Mouse (Mus musculus): ENCODE measurements around the gene Dlg1. TPM values are rescaled to one million over a fixed set of nuclear protein-coding genes. Genes with fewer than 3 reads are reported as not detected.
"Not testable (repeated sequence)": the region's sequence is repeated elsewhere in the genome, so short reads cannot be mapped to it uniquely, and the experiment has no call there.

Gene Dlg1
- polyA plus RNA-seq, 1 experiment, result 24.6 TPM

GRCm38 (mm10) chr16:31697341-31697740 is 34.1 kb downstream of the Dlg1 start:
- TF ChIP-seq CTCF (conservative IDR thresholded peaks at IDR 0.05; ENCODE audit: insufficient read depth, insufficient read length, low read depth, low read length) (no peak), POLR2A (IDR thresholded peaks at IDR 0.05; ENCODE audit: low read depth, low read length) (no peak)
- peaks cover 5% of the 10 kb centered on the region; the same call in 1 of the 2 replicates for H3K4me1 ChIP-seq (ENCODE audit: control insufficient read depth, insufficient read depth, low read length)
- H3K27me3 ChIP-seq (replicated peaks; ENCODE audit: control insufficient read depth, insufficient read depth, low read length), result no peaks in the 10 kb centered on the region
- no peaks in the 10 kb centered on the region for H3K36me3 ChIP-seq (ENCODE audit: control insufficient read depth, insufficient read depth, low read length)
- no peak for DNase-seq
- no peak overlapping the region for H3K27ac ChIP-seq (ENCODE audit: insufficient read depth, low read depth, low read length)
- 85% methylated on average over 4 of the region's 4 CpGs for WGBS
- H3K4me3 ChIP-seq (ENCODE audit: insufficient read depth, low read depth, low read length), result no peak overlapping the region

GRCm38 (mm10) chr16:31705213-31705612 is 42.0 kb downstream of the Dlg1 start:
- TF ChIP-seq POLR2A (IDR thresholded peaks at IDR 0.05; ENCODE audit: low read depth, low read length), result no peak
- no peak for TF ChIP-seq CTCF (conservative IDR thresholded peaks at IDR 0.05; ENCODE audit: insufficient read depth, insufficient read length, low read depth, low read length)
- DNase-seq, result peak; percentile 36
- 6% methylated on average over 2 of the region's 2 CpGs for WGBS
- Histone ChIP-seq H3K36me3 (ENCODE audit: control insufficient read depth, insufficient read depth, low read length) (no peaks in the 10 kb centered on the region), H3K4me1 (ENCODE audit: control insufficient read depth, insufficient read depth, low read length) (peaks cover 6% of the 10 kb centered on the region; the same call in 1 of the 2 replicates), H3K4me3 (ENCODE audit: insufficient read depth, low read depth, low read length) (no peak overlapping the region), H3K27ac (ENCODE audit: insufficient read depth, low read depth, low read length) (no peak overlapping the region), H3K27me3 (replicated peaks; ENCODE audit: control insufficient read depth, insufficient read depth, low read length) (no peaks in the 10 kb centered on the region)

- Histone ChIP-seq H3K36me3 (ENCODE audit: control insufficient read depth, insufficient read depth, low read length) (no peaks in the 10 kb centered on the region), H3K27ac (ENCODE audit: insufficient read depth, low read depth, low read length) (no peak overlapping the region), H3K27me3 (replicated peaks; ENCODE audit: control insufficient read depth, insufficient read depth, low read length) (no peaks in the 10 kb centered on the region), H3K4me1 (ENCODE audit: control insufficient read depth, insufficient read depth, low read length) (peaks cover 4% of the 10 kb centered on the region; the same call in 1 of the 2 replicates), H3K4me3 (ENCODE audit: insufficient read depth, low read depth, low read length) (no peak overlapping the region)
- TF ChIP-seq POLR2A (IDR thresholded peaks at IDR 0.05; ENCODE audit: low read depth, low read length) (no peak), CTCF (conservative IDR thresholded peaks at IDR 0.05; ENCODE audit: insufficient read depth, insufficient read length, low read depth, low read length) (no peak)
- WGBS, result 95% methylated on average over 3 of the region's 3 CpGs
- no peak for DNase-seq
Measured at GRCm38 (mm10) chr16:31705904-31706303, 42.7 kb downstream of the Dlg1 start.

GRCm38 (mm10) chr16:31707326-31707725 is 44.1 kb downstream of the Dlg1 start:
- Histone ChIP-seq H3K36me3 (ENCODE audit: control insufficient read depth, insufficient read depth, low read length) (no peaks in the 10 kb centered on the region), H3K27me3 (replicated peaks; ENCODE audit: control insufficient read depth, insufficient read depth, low read length) (no peaks in the 10 kb centered on the region), H3K27ac (ENCODE audit: insufficient read depth, low read depth, low read length) (no peak overlapping the region), H3K4me3 (ENCODE audit: insufficient read depth, low read depth, low read length) (no peak overlapping the region), H3K4me1 (ENCODE audit: control insufficient read depth, insufficient read depth, low read length) (0 out of 2 replicates have a peak, but pooled peaks cover 4% of the 10 kb centered on the region)
- TF ChIP-seq CTCF (conservative IDR thresholded peaks at IDR 0.05; ENCODE audit: insufficient read depth, insufficient read length, low read depth, low read length) (no peak), POLR2A (IDR thresholded peaks at IDR 0.05; ENCODE audit: low read depth, low read length) (no peak)
- WGBS, result 60% methylated on average over 3 of the region's 3 CpGs
- DNase-seq, result no peak

- Histone ChIP-seq H3K36me3 (ENCODE audit: control insufficient read depth, insufficient read depth, low read length) (no peaks in the 10 kb centered on the region), H3K4me3 (ENCODE audit: insufficient read depth, low read depth, low read length) (no peak overlapping the region), H3K27me3 (replicated peaks; ENCODE audit: control insufficient read depth, insufficient read depth, low read length) (no peaks in the 10 kb centered on the region), H3K4me1 (ENCODE audit: control insufficient read depth, insufficient read depth, low read length) (no peaks in the 10 kb centered on the region), H3K27ac (ENCODE audit: insufficient read depth, low read depth, low read length) (no peak overlapping the region)
- WGBS, result 74% methylated on average over 1 of the region's 1 CpGs
- TF ChIP-seq CTCF (conservative IDR thresholded peaks at IDR 0.05; ENCODE audit: insufficient read depth, insufficient read length, low read depth, low read length) (no peak), POLR2A (IDR thresholded peaks at IDR 0.05; ENCODE audit: low read depth, low read length) (no peak)
- no peak for DNase-seq
Measured at GRCm38 (mm10) chr16:31722991-31723390, 59.7 kb downstream of the Dlg1 start.

- 13% methylated on average over 1 of the region's 1 CpGs for WGBS
- Histone ChIP-seq H3K4me1 (ENCODE audit: control insufficient read depth, insufficient read depth, low read length) (no peaks in the 10 kb centered on the region), H3K36me3 (ENCODE audit: control insufficient read depth, insufficient read depth, low read length) (no peaks in the 10 kb centered on the region), H3K4me3 (ENCODE audit: insufficient read depth, low read depth, low read length) (no peak overlapping the region), H3K27me3 (replicated peaks; ENCODE audit: control insufficient read depth, insufficient read depth, low read length) (no peaks in the 10 kb centered on the region), H3K27ac (ENCODE audit: insufficient read depth, low read depth, low read length) (no peak overlapping the region)
- TF ChIP-seq POLR2A (IDR thresholded peaks at IDR 0.05; ENCODE audit: low read depth, low read length) (no peak), CTCF (conservative IDR thresholded peaks at IDR 0.05; ENCODE audit: insufficient read depth, insufficient read length, low read depth, low read length) (no peak)
- DNase-seq, result peak; percentile 49
Measured at GRCm38 (mm10) chr16:31724121-31724520, 60.9 kb downstream of the Dlg1 start.

GRCm38 (mm10) chr16:31724818-31725217 is 61.6 kb downstream of the Dlg1 start:
- no peak overlapping the region for H3K27ac ChIP-seq (ENCODE audit: insufficient read depth, low read depth, low read length)
- TF ChIP-seq CTCF (conservative IDR thresholded peaks at IDR 0.05; ENCODE audit: insufficient read depth, insufficient read length, low read depth, low read length) (no peak), POLR2A (IDR thresholded peaks at IDR 0.05; ENCODE audit: low read depth, low read length) (no peak)
- H3K4me3 ChIP-seq (ENCODE audit: insufficient read depth, low read depth, low read length), result no peak overlapping the region
- WGBS, result 64% methylated on average over 4 of the region's 4 CpGs
- no peak for DNase-seq
- no peaks in the 10 kb centered on the region for H3K27me3 ChIP-seq (replicated peaks; ENCODE audit: control insufficient read depth, insufficient read depth, low read length)
- H3K36me3 ChIP-seq (ENCODE audit: control insufficient read depth, insufficient read depth, low read length), result no peaks in the 10 kb centered on the region
- no peaks in the 10 kb centered on the region for H3K4me1 ChIP-seq (ENCODE audit: control insufficient read depth, insufficient read depth, low read length)

- H3K36me3 ChIP-seq (ENCODE audit: control insufficient read depth, insufficient read depth, low read length); H3K4me1 ChIP-seq (ENCODE audit: control insufficient read depth, insufficient read depth, low read length); H3K27ac ChIP-seq (ENCODE audit: insufficient read depth, low read depth, low read length); H3K4me3 ChIP-seq (ENCODE audit: insufficient read depth, low read depth, low read length); H3K27me3 ChIP-seq (replicated peaks; ENCODE audit: control insufficient read depth, insufficient read depth, low read length); DNase-seq: not testable (repeated sequence)
- WGBS, result 97% methylated on average over 1 of the region's 1 CpGs
Measured at GRCm38 (mm10) chr16:31730971-31731370, 67.7 kb downstream of the Dlg1 start.
